Mouse (Mus musculus) heart, embryonic 14.5 days (tissue): ENCODE measurements around the gene Izumo4. TPM values are rescaled to one million over a fixed set of nuclear protein-coding genes. Genes with fewer than 3 reads are reported as not detected.

ENCODE experiments used
- ATAC-seq: fragments of 200-750 bp; cut with Nextera tagmentation; 2 replicates; pipeline ENCODE4 v1.8.0; 2017; ENCODE audit warnings: low read depth, moderate TSS enrichment; ENCODE audit not compliant: insufficient number of reproducible peaks, insufficient read depth, low FRiP score
- H3K27ac ChIP-seq, 2 experiments: fragments of 200-500 bp in 1 of 2; fragments of 300-500 bp in 1 of 2; sonication (generic) in 1 of 2; replicated peaks in 1 of 2; 2 replicates each; pipeline ENCODE4 v1.5.1; 2012 to 2014; ENCODE audit warnings: low read depth in 2 of 2, low read length in 2 of 2, control low read depth in 1 of 2, mild to moderate bottlenecking in 1 of 2, mixed read lengths in 1 of 2; ENCODE audit not compliant: control insufficient read depth in 1 of 2, insufficient read depth in 1 of 2
- H3K27me3 ChIP-seq: fragments of 300-500 bp; sonication (generic); 2 replicates; pipeline ENCODE4 v1.6.1; 2014; ENCODE audit warnings: mild to moderate bottlenecking, low read length, control low read depth; ENCODE audit not compliant: control insufficient read depth, insufficient read depth
- H3K36me3 ChIP-seq: fragments of 300-500 bp; sonication (generic); 2 replicates; pipeline ENCODE4 v1.6.1; 2014; ENCODE audit warnings: mild to moderate bottlenecking, control low read depth, low read length, mixed read lengths; ENCODE audit not compliant: control insufficient read depth, insufficient read depth
- H3K4me1 ChIP-seq, 2 experiments: fragments of 200-500 bp in 1 of 2; fragments of 300-500 bp in 1 of 2; sonication (generic) in 1 of 2; 2 replicates each; pipeline ENCODE4 v1.6.1; 2012 to 2014; ENCODE audit warnings: low read length in 2 of 2, control low read depth in 1 of 2, mixed read lengths in 1 of 2; ENCODE audit not compliant: control insufficient read depth in 2 of 2, insufficient read depth in 2 of 2
- H3K4me2 ChIP-seq: fragments of 300-500 bp; sonication (generic); 2 replicates; pipeline ENCODE4 v1.6.1; 2014; ENCODE audit warnings: mild to moderate bottlenecking, low read length
- H3K4me3 ChIP-seq, 2 experiments: fragments of 200-500 bp in 1 of 2; fragments of 300-500 bp in 1 of 2; sonication (generic) in 1 of 2; 2 replicates each; pipeline ENCODE4 v1.5.1; 2012 to 2014; ENCODE audit warnings: low read length in 2 of 2, mild to moderate bottlenecking in 2 of 2, control low read depth in 1 of 2, low read depth in 1 of 2, moderate library complexity in 1 of 2; ENCODE audit not compliant: control insufficient read depth in 1 of 2, insufficient read depth in 1 of 2
- H3K9ac ChIP-seq: fragments of 300-500 bp; sonication (generic); 2 replicates; pipeline ENCODE4 v1.6.1; 2014; ENCODE audit warnings: mild to moderate bottlenecking, low read length
- H3K9me3 ChIP-seq: fragments of 300-500 bp; sonication (generic); 2 replicates; pipeline ENCODE4 v1.6.1; 2016; ENCODE audit warnings: low read length, control low read depth; ENCODE audit not compliant: control insufficient read depth
- WGBS: fragments of 180-500 bp; shearing (Covaris S2); extraction: QIAGEN DNeasy Blood & Tissue Kit; methylation state at CpG from one replicate; pipeline ENCODE4 v1.1.7; 2014; 5-methylcytosine and 5-hydroxymethylcytosine counted together
- polyA plus RNA-seq: library from polyadenylated mRNA; unstranded; fragments of >200 nt; fragmentation: Nextera tagmentation; extraction: Ambion mirVana; gene quantifications from 2 replicates; pipeline ENCODE4 v1.2.1, GENCODE M21; 2014

The Izumo4 gene
- polyA plus RNA-seq, 1 experiment from 2014 or later = 7.0 TPM

DNA sequence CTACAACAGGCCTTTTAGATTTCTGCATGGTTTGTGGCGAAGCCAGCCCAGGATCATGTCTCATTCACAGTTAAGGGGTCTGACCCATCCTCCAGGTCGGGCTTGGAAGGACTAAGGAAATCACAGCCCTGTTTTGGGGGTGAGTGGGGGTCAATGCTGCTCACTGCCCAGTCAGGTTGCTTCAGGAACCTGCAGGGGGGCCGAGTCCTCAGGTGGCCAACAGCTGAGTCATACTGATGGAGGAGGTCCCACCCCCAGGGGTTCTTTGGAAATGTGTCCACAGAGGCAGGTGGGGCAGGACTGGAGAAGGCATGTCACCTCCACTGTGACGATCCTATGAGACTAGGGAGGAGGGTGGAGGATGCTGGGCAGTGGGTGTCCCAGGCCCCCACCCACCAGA lies 36.5 kb upstream of the Izumo4 start:
- H3K4me1 ChIP-seq = peaks cover 22 to 43% of the 10 kb centered on the region in 2 experiments
- WGBS = 52% methylated on average over 4 of the region's 4 CpGs

GRCm38 (mm10) chr10:80665981-80666733 lies 35.8 kb upstream of the Izumo4 start:
- WGBS = 72% methylated on average over 10 of the region's 10 CpGs
- H3K27me3 ChIP-seq = no peaks in the 10 kb centered on the region
- 0 out of 2 replicates have a peak overlapping the region, but pooled peaks have one; percentile 70 for H3K9ac ChIP-seq
- H3K4me2 ChIP-seq = no peak overlapping the region
- H3K27ac ChIP-seq = peak overlapping the region in 1 of 2 experiments; percentile 91; a peak in 2 of 4 replicates
- no peak overlapping the region for H3K4me3 ChIP-seq
- H3K9me3 ChIP-seq = no peaks in the 10 kb centered on the region
- no peak for ATAC-seq
- H3K4me1 ChIP-seq = peaks cover 22 to 45% of the 10 kb centered on the region in 2 experiments
- peaks cover 58% of the 10 kb centered on the region for H3K36me3 ChIP-seq

More for the DNA sequence above, 36.5 kb upstream of the Izumo4 start:
- H3K36me3 ChIP-seq = peaks cover 51% of the 10 kb centered on the region
- peak overlapping the region; percentile 60 for H3K4me2 ChIP-seq
- ATAC-seq = no peak
- no peaks in the 10 kb centered on the region for H3K27me3 ChIP-seq
- H3K27ac ChIP-seq = peak overlapping the region in 1 of 2 experiments; percentile 91; a peak in 2 of 4 replicates
- no peaks in the 10 kb centered on the region for H3K9me3 ChIP-seq
- peak overlapping the region; percentile 70; the same call in 1 of the 2 replicates for H3K9ac ChIP-seq
- no peak overlapping the region for H3K4me3 ChIP-seq

- Histone ChIP-seq H3K9ac (no peak overlapping the region), H3K4me3 (no peak overlapping the region), H3K36me3 (peaks cover 66% of the 10 kb centered on the region), H3K4me2 (no peak overlapping the region), H3K9me3 (no peaks in the 10 kb centered on the region), H3K4me1 (peaks cover 22 to 48% of the 10 kb centered on the region in 2 experiments), H3K27me3 (no peaks in the 10 kb centered on the region), H3K27ac (no peak overlapping the region)
- ATAC-seq = no peak
- 80% methylated on average over 19 of the region's 19 CpGs for WGBS
Measured at GRCm38 (mm10) chr10:80666837-80667412, 35.1 kb upstream of the Izumo4 start.

- H3K27me3 ChIP-seq = no peaks in the 10 kb centered on the region
- H3K4me1 ChIP-seq = peaks cover 18 to 58% of the 10 kb centered on the region in 2 experiments
- no peaks in the 10 kb centered on the region for H3K9me3 ChIP-seq
- WGBS = 88% methylated on average over 11 of the region's 11 CpGs
- H3K9ac ChIP-seq = no peak overlapping the region
- no peak for ATAC-seq
- no peak overlapping the region for H3K27ac ChIP-seq
- peaks cover 83% of the 10 kb centered on the region for H3K36me3 ChIP-seq
- no peak overlapping the region for H3K4me3 ChIP-seq
- H3K4me2 ChIP-seq = no peak overlapping the region
Measured at GRCm38 (mm10) chr10:80668614-80669013, 33.4 kb upstream of the Izumo4 start.

DNA sequence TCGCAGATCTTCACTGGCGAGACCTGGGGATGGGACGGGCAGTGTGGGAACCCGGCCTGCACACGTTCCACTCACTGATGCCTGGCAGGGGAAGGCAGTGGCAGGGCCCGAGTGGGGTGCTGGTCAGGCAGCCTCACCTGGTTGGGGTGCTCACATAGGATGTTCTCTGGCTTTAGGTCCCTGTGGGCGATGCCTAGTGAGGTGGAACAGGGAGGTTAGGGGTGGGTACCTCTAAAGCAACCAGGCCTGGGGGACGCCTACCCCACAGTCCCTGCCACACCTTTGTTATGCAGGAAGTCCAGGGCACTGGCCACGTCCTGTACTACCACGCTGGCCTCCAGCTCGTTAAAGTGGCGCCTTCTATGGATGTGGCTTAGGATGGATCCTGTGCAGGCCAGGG lies 33.0 kb upstream of the Izumo4 start:
- no peaks in the 10 kb centered on the region for H3K9me3 ChIP-seq
- H3K4me3 ChIP-seq = no peak overlapping the region
- H3K4me2 ChIP-seq = no peak overlapping the region
- H3K4me1 ChIP-seq = peaks cover 17 to 58% of the 10 kb centered on the region in 2 experiments
- WGBS = 86% methylated on average over 12 of the region's 12 CpGs
- H3K36me3 ChIP-seq = peaks cover 83% of the 10 kb centered on the region
- no peak overlapping the region for H3K9ac ChIP-seq
- no peaks in the 10 kb centered on the region for H3K27me3 ChIP-seq
- ATAC-seq = no peak
- H3K27ac ChIP-seq = no peak overlapping the region

GRCm38 (mm10) chr10:80669737-80670485 lies 32.1 kb upstream of the Izumo4 start:
- Histone ChIP-seq H3K4me2 (no peak overlapping the region), H3K27ac (no peak overlapping the region), H3K4me3 (no peak overlapping the region), H3K9ac (no peak overlapping the region), H3K27me3 (no peaks in the 10 kb centered on the region), H3K4me1 (peaks cover 19 to 58% of the 10 kb centered on the region in 2 experiments), H3K36me3 (peaks cover 83% of the 10 kb centered on the region), H3K9me3 (no peaks in the 10 kb centered on the region)
- no peak for ATAC-seq
- WGBS = 98% methylated on average over 7 of the region's 7 CpGs

DNA sequence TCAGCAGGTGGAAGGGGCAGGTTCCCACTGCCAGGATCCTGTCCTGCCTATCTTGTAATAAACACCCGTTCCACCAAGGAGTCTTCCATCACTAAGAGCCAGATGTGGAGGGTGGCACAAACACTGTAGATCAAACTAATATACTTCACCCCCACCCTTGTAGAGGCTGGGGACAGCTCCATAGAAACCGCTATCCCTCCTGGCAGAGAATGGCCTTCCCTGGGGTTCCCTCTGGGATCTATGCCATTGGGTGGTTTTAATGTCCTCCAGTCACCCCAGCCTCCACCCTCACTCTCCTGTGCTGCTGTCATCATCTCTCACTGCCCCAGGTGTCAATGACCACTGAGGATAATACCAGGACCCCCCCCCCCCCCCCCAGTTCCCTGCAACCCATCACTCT lies 31.5 kb upstream of the Izumo4 start:
- peaks cover 82% of the 10 kb centered on the region for H3K36me3 ChIP-seq
- WGBS = 94% methylated on average over 2 of the region's 2 CpGs
- H3K4me3 ChIP-seq = no peak overlapping the region
- no peak for ATAC-seq
- H3K4me1 ChIP-seq = peaks cover 15 to 55% of the 10 kb centered on the region in 2 experiments
- H3K27ac ChIP-seq = no peak overlapping the region
- no peak overlapping the region for H3K9ac ChIP-seq
- H3K27me3 ChIP-seq = no peaks in the 10 kb centered on the region
- no peaks in the 10 kb centered on the region for H3K9me3 ChIP-seq
- H3K4me2 ChIP-seq = no peak overlapping the region
